Mouse (Mus musculus) testis, postnatal 10 days (tissue): ENCODE measurements at regions not wholly inside any gene's neighbourhood (a gene's known extent, or its start where the extent isn't known, plus 50 kb on each side); places are given as distances from the start of the nearest gene placed in this dataset.
A peak's percentile ranks its signal among the peaks of the same experiment; 100 is the strongest.

Experiments used
- DNase-seq: peaks from one replicate; pipeline ENCODE4 v3.0.0; 2021; ENCODE audit warnings: low spot score

GRCm38 (mm10) chr6:126588761-126589160 is 53.5 kb upstream of the Kcna5 start:
- DNase-seq: no peak

DNA sequence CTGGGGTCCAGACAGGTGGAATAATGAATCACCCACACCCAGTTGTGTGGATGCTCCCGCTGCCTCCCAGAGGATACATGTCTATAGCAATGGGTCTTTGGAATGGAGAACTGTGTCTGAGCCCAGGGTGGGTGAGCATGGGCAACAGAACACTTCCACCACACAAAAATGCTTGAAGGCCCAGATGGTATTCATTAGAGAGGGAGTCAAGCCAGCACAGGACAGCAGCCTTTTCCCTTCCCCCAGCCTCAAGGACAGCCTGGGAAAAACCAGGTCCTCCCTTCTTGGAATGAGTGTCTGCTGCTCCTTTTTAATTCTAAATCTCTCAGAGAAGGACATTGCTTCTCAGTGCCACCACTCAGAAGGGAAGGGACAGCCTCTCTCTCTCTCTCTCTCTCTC is 52.3 kb upstream of the Kcna5 start:
- DNase-seq: no peak

- DNase-seq: peak; percentile 78
These were observed 50.6 kb upstream of the Kcna5 start for GRCm38 (mm10) chr6:126585813-126586212.
